ENCODE assay signal across 8 mouse cellular contexts in genomic region chr4:126104261-126105075, GRCm38 (mm10). TPM values are rescaled to one million over a fixed set of nuclear protein-coding genes. Genes with fewer than 3 reads are reported as not detected.
DNase-seq lines count a peak whose midpoint lies in the region; ATAC-seq and TF ChIP-seq lines count a peak whose summit lies in the region.

No protein-coding gene starts in this region.

- peak; percentile 32 for DNase-seq in gastrocnemius, postnatal 14 days
- DNase-seq in gastrocnemius, adult 8-10 months (ENCODE audit: low spot score in 2 of 2), result no peak
- peak; percentile 24 for DNase-seq in G1E (ENCODE audit: low spot score)
- peak; percentile 57 to 58 for DNase-seq in cerebellum, postnatal 36 days
- no peak for DNase-seq in hindbrain, embryonic 10.5 days (ENCODE audit: low spot score)
- peak; percentile 28 to 49 for DNase-seq in left cerebral cortex, postnatal 25 days (ENCODE audit: low spot score in 2 of 2)
- DNase-seq in midbrain, embryonic 11.5 days (ENCODE audit: low spot score, missing footprints), result peak; percentile 86
- peak; percentile 46 for DNase-seq in testis, postnatal 14 days (ENCODE audit: low spot score)

- no peak for ATAC-seq in G1E (ENCODE audit: extremely low read depth, insufficient number of reproducible peaks, low FRiP score, poor library complexity, severe bottlenecking)
- no peak; the same call in 1 of the 2 replicates for ATAC-seq in midbrain, embryonic 11.5 days (ENCODE audit: low FRiP score)

- peak overlapping the region; percentile 92 for H3K27ac ChIP-seq in hindbrain, embryonic 10.5 days
- no peak overlapping the region for H3K27ac ChIP-seq in midbrain, embryonic 11.5 days (ENCODE audit: low read depth, low read length)

- intact Hi-C loops in gastrocnemius, postnatal 14 days (cut with DNase I; ENCODE audit: low total_unique reads), result no loop called here
- intact Hi-C loops in left cerebral cortex, postnatal 25 days (cut with DNase I), result loop anchor here (5.0 kb wide), 1 partner anchor 153 kb away; the partner anchor contains the start of gene Map7d1

- no peak for TF ChIP-seq CTCF in G1E (IDR thresholded peaks at IDR 0.05; ENCODE audit: low read depth, low read length)

- no peaks in the 10 kb centered on the region for H3K27me3 ChIP-seq in G1E (ENCODE audit: insufficient read depth, low read length)
- H3K27me3 ChIP-seq in hindbrain, embryonic 10.5 days (ENCODE audit: insufficient read depth, poor library complexity, severe bottlenecking), result no peaks in the 10 kb centered on the region
- no peaks in the 10 kb centered on the region for H3K27me3 ChIP-seq in midbrain, embryonic 11.5 days (ENCODE audit: control insufficient read depth, insufficient read depth, low read length)

- peak overlapping the region; percentile 97 for H3K4me2 ChIP-seq in midbrain, embryonic 11.5 days

- no peaks in the 10 kb centered on the region for H3K9me3 ChIP-seq in G1E (replicated peaks)
- no peaks in the 10 kb centered on the region for H3K9me3 ChIP-seq in hindbrain, embryonic 10.5 days
- no peaks in the 10 kb centered on the region for H3K9me3 ChIP-seq in midbrain, embryonic 11.5 days (ENCODE audit: control insufficient read depth, low read length)

- peaks cover 58% of the 10 kb centered on the region for H3K36me3 ChIP-seq in G1E (replicated peaks)
- peaks cover 7% of the 10 kb centered on the region; the same call in 1 of the 2 replicates for H3K36me3 ChIP-seq in hindbrain, embryonic 10.5 days
- no peaks in the 10 kb centered on the region for H3K36me3 ChIP-seq in midbrain, embryonic 11.5 days (ENCODE audit: control insufficient read depth, insufficient read depth, low read length)

- peak overlapping the region; percentile 75 for H3K9ac ChIP-seq in midbrain, embryonic 11.5 days (ENCODE audit: low read length)

- WGBS in hindbrain, embryonic 10.5 days, result 4% methylated on average over 34 of the region's 34 CpGs
- 3% methylated on average over 34 of the region's 34 CpGs for WGBS in midbrain, embryonic 11.5 days

- peaks cover 68% of the 10 kb centered on the region for H3K4me1 ChIP-seq in G1E (ENCODE audit: insufficient read depth, low read depth, low read length)
- peaks cover 63% of the 10 kb centered on the region for H3K4me1 ChIP-seq in hindbrain, embryonic 10.5 days (replicated peaks)
- peaks cover 27% of the 10 kb centered on the region for H3K4me1 ChIP-seq in midbrain, embryonic 11.5 days (ENCODE audit: control insufficient read depth, insufficient read depth, low read length)

- peak overlapping the region; percentile 87 for H3K4me3 ChIP-seq in G1E (ENCODE audit: low read depth, low read length)
- peak overlapping the region; percentile 92 for H3K4me3 ChIP-seq in hindbrain, embryonic 10.5 days
- H3K4me3 ChIP-seq in midbrain, embryonic 11.5 days (ENCODE audit: low read depth, low read length), result peak overlapping the region; percentile 90

RNA-seq across cellular contexts. Expression of gene Stk40, which starts 0.7 kb away (rescaled TPM):
- total RNA-seq in gastrocnemius, postnatal 14 days (2021), result 10 to 100 TPM; 25.1 to 41.9 TPM
- total RNA-seq in gastrocnemius, adult 8-10 months (2022), result 100 to 1,000 TPM; 122 to 135 (median 128) TPM
- total RNA-seq in G1E (2014; fragmentation: Nextera tagmentation), result 30.9 and 41.2 TPM in 2 replicates
- total RNA-seq in G1E (2017), result 20.5 and 20.8 TPM in 2 replicates
- polyA plus RNA-seq in G1E (2012), result 68.2 and 68.5 TPM in 2 replicates
- 46.9 and 47.2 TPM in 2 replicates for polyA plus RNA-seq in hindbrain, embryonic 10.5 days (2016; fragmentation: Nextera tagmentation; extraction: Ambion mirVana)
- 10 to 100 TPM; 33.9 to 35.6 TPM for total RNA-seq in left cerebral cortex, postnatal 25 days (2021)
- 20.8 and 25.4 TPM in 2 replicates for polyA plus RNA-seq in midbrain, embryonic 11.5 days (2014; fragmentation: Nextera tagmentation; extraction: Ambion mirVana)

RNA-seq across cellular contexts. Expression of gene Lsm10, which starts 8.0 kb away (rescaled TPM):
- 1 to 10 TPM; 5.7 to 8.3 TPM for total RNA-seq in gastrocnemius, postnatal 14 days (2021)
- total RNA-seq in gastrocnemius, adult 8-10 months (2022), result 10 to 100 TPM in 1 of 4 experiments, 1 to 10 TPM in 3; 8.8 to 10.9 (median 9.4) TPM
- total RNA-seq in G1E (2014; fragmentation: Nextera tagmentation) (37.8 and 37.9 TPM in 2 replicates), G1E (2017) (39.3 and 40.3 TPM in 2 replicates)
- 9.7 and 12.6 TPM in 2 replicates for polyA plus RNA-seq in G1E (2012)
- 46.8 and 49.1 TPM in 2 replicates for polyA plus RNA-seq in hindbrain, embryonic 10.5 days (2016; fragmentation: Nextera tagmentation; extraction: Ambion mirVana)
- 10 to 100 TPM; 13.1 to 14.8 TPM for total RNA-seq in left cerebral cortex, postnatal 25 days (2021)
- polyA plus RNA-seq in midbrain, embryonic 11.5 days (2014; fragmentation: Nextera tagmentation; extraction: Ambion mirVana), result 40.8 and 45.7 TPM in 2 replicates

RNA-seq across cellular contexts. Expression of gene Eva1b, which starts 43.1 kb away (rescaled TPM):
- total RNA-seq in gastrocnemius, postnatal 14 days (2021), result 10 to 100 TPM; 16.2 to 16.6 TPM
- 1 to 10 TPM; 2.0 to 4.9 (median 2.6) TPM for total RNA-seq in gastrocnemius, adult 8-10 months (2022)
- total RNA-seq in G1E (2014; fragmentation: Nextera tagmentation) (not detected in 2 replicates), G1E (2017) (0.41 and 0.44 TPM in 2 replicates)
- 1.9 and 3.1 TPM in 2 replicates for polyA plus RNA-seq in G1E (2012)
- 29.8 and 35.3 TPM in 2 replicates for polyA plus RNA-seq in hindbrain, embryonic 10.5 days (2016; fragmentation: Nextera tagmentation; extraction: Ambion mirVana)
- total RNA-seq in left cerebral cortex, postnatal 25 days (2021), result 1 to 10 TPM; 4.1 to 4.4 TPM
- polyA plus RNA-seq in midbrain, embryonic 11.5 days (2014; fragmentation: Nextera tagmentation; extraction: Ambion mirVana), result 22.4 and 24.8 TPM in 2 replicates

RNA-seq across cellular contexts. Expression of gene Oscp1, which starts 46.1 kb away (rescaled TPM):
- 1 to 10 TPM; 1.2 to 2.0 TPM for total RNA-seq in gastrocnemius, postnatal 14 days (2021)
- total RNA-seq in gastrocnemius, adult 8-10 months (2022), result 1 to 10 TPM; 1.2 to 3.2 (median 2.9) TPM
- total RNA-seq in G1E (2014; fragmentation: Nextera tagmentation) (6.6 and 10.8 TPM in 2 replicates), G1E (2017) (9.6 and 9.8 TPM in 2 replicates)
- polyA plus RNA-seq in G1E (2012), result 0.18 and 1.9 TPM in 2 replicates
- polyA plus RNA-seq in hindbrain, embryonic 10.5 days (2016; fragmentation: Nextera tagmentation; extraction: Ambion mirVana), result 27.7 and 30.9 TPM in 2 replicates
- 10 to 100 TPM; 45.5 to 55.8 TPM for total RNA-seq in left cerebral cortex, postnatal 25 days (2021)
- 22.5 and 25.9 TPM in 2 replicates for polyA plus RNA-seq in midbrain, embryonic 11.5 days (2014; fragmentation: Nextera tagmentation; extraction: Ambion mirVana)

RNA-seq across cellular contexts. Expression of gene Mrps15, which starts 57.7 kb away (rescaled TPM):
- 10 to 100 TPM; 57.3 to 58.7 TPM for total RNA-seq in gastrocnemius, postnatal 14 days (2021)
- total RNA-seq in gastrocnemius, adult 8-10 months (2022), result 10 to 100 TPM; 62.8 to 70.5 (median 66.0) TPM
- total RNA-seq in G1E (2014; fragmentation: Nextera tagmentation), result 178 and 214 TPM in 2 replicates
- 66.0 and 84.8 TPM in 2 replicates for total RNA-seq in G1E (2017)
- polyA plus RNA-seq in G1E (2012), result 217 and 293 TPM in 2 replicates
- 139 and 147 TPM in 2 replicates for polyA plus RNA-seq in hindbrain, embryonic 10.5 days (2016; fragmentation: Nextera tagmentation; extraction: Ambion mirVana)
- 10 to 100 TPM; 43.0 to 49.4 TPM for total RNA-seq in left cerebral cortex, postnatal 25 days (2021)
- polyA plus RNA-seq in midbrain, embryonic 11.5 days (2014; fragmentation: Nextera tagmentation; extraction: Ambion mirVana), result 140 and 155 TPM in 2 replicates

Comparison
In these comparisons a context has a peak if more than half of its experiments do, and no peak if none do; other contexts are left out.
1. DNase-seq: peak in gastrocnemius, postnatal 14 days (single experiment), G1E (single experiment), cerebellum, postnatal 36 days (2 of 2), left cerebral cortex, postnatal 25 days (2 of 2), midbrain, embryonic 11.5 days (single experiment) and testis, postnatal 14 days (single experiment); none in gastrocnemius, adult 8-10 months (0 of 2) and hindbrain, embryonic 10.5 days (single experiment).
2. Peak in every context shown above with its lines, with median percentiles within 50 percentile points of each other: H3K4me3 ChIP-seq.